Mouse (Mus musculus) lung, embryonic 16.5 days (tissue): Measurements from ENCODE around the gene Nptn. TPM values are rescaled to one million over a fixed set of nuclear protein-coding genes. Genes with fewer than 3 reads are reported as not detected.

ENCODE experiments used
- ATAC-seq: fragments of 200-750 bp; cut with Nextera tagmentation; 2 replicates; pipeline ENCODE4 v1.8.0; 2017; ENCODE audit warnings: low read depth, mild to moderate bottlenecking, moderate library complexity
- H3K27ac ChIP-seq: fragments of 300-500 bp; sonication (generic); 2 replicates; pipeline ENCODE4 v1.5.1; 2014; ENCODE audit warnings: mild to moderate bottlenecking, control low read depth, low read length
- H3K27me3 ChIP-seq: fragments of 300-500 bp; sonication (generic); 2 replicates; pipeline ENCODE4 v1.6.1; 2014; ENCODE audit warnings: low read depth, low read length, mixed read lengths; ENCODE audit not compliant: control insufficient read depth, insufficient read depth
- H3K36me3 ChIP-seq: fragments of 300-500 bp; sonication (generic); 2 replicates; pipeline ENCODE4 v1.6.1; 2014; ENCODE audit warnings: low read length; ENCODE audit not compliant: control insufficient read depth, insufficient read depth
- H3K4me1 ChIP-seq: fragments of 300-500 bp; sonication (generic); replicated peaks from 2 replicates; pipeline ENCODE4 v1.6.1; 2014; ENCODE audit warnings: low read length, mixed read lengths; ENCODE audit not compliant: control insufficient read depth, insufficient read depth
- H3K4me2 ChIP-seq: fragments of 300-500 bp; sonication (generic); 2 replicates; pipeline ENCODE4 v1.6.1; 2014; ENCODE audit warnings: low read depth, low read length, control low read depth
- H3K4me3 ChIP-seq: fragments of 300-500 bp; sonication (generic); 2 replicates; pipeline ENCODE4 v1.5.1; 2014; ENCODE audit warnings: mild to moderate bottlenecking, low read length, control low read depth
- H3K9ac ChIP-seq: fragments of 300-500 bp; sonication (generic); 2 replicates; pipeline ENCODE4 v1.6.1; 2014; ENCODE audit warnings: low read length, control low read depth
- H3K9me3 ChIP-seq: fragments of 300-500 bp; sonication (generic); 2 replicates; pipeline ENCODE4 v1.6.1; 2016; ENCODE audit warnings: low read length; ENCODE audit not compliant: control insufficient read depth
- WGBS: fragments of 180-500 bp; shearing (Covaris S2); extraction: QIAGEN DNeasy Blood & Tissue Kit; methylation state at CpG from one replicate; pipeline ENCODE4 v1.1.7; 2014; 5-methylcytosine and 5-hydroxymethylcytosine counted together
- polyA plus RNA-seq: library from polyadenylated mRNA; unstranded; fragments of >200 nt; fragmentation: Nextera tagmentation; extraction: Ambion mirVana; gene quantifications from 2 replicates; pipeline ENCODE4 v1.2.1, GENCODE M21; 2015

The Nptn gene
- polyA plus RNA-seq, 1 experiment from 2014 or later = 142 TPM

DNA sequence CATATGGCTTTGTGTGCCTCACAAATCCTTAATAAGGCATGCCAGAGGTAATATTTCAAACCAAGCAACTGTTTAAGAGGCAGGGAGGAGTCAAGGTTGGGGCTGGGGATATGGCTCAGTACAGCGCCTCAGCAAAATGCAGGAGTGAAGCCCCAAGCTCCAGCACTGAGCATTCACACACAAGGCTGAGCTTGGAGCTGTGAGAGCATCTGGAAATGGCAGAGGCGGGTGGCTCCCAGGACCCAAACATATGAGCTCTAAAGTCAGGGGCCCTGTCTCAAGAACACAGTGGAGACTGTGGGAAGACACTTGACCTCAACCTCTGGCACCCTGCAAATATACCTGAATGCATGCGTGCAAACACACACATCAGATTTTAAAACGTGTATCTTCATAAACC, 106.0 kb downstream of the Nptn start:
- no peak overlapping the region for H3K27ac ChIP-seq
- 71% methylated on average over 4 of the region's 4 CpGs for WGBS

GRCm38 (mm10) chr9:58690701-58691100, 108.7 kb downstream of the Nptn start:
- Histone ChIP-seq H3K27me3 (no peaks in the 10 kb centered on the region), H3K27ac (no peak overlapping the region), H3K4me3 (no peak overlapping the region), H3K9me3 (no peaks in the 10 kb centered on the region), H3K36me3 (no peaks in the 10 kb centered on the region), H3K9ac (no peak overlapping the region), H3K4me1 (no peaks in the 10 kb centered on the region), H3K4me2 (no peak overlapping the region)
- ATAC-seq = no peak
- WGBS = 70% methylated on average over 4 of the region's 4 CpGs

More for the DNA sequence above, 106.0 kb downstream of the Nptn start:
- ATAC-seq = no peak
- Histone ChIP-seq H3K9ac (no peak overlapping the region), H3K4me1 (no peaks in the 10 kb centered on the region), H3K4me3 (no peak overlapping the region), H3K4me2 (no peak overlapping the region), H3K36me3 (no peaks in the 10 kb centered on the region), H3K9me3 (no peaks in the 10 kb centered on the region), H3K27me3 (no peaks in the 10 kb centered on the region)

- no peaks in the 10 kb centered on the region for H3K4me1 ChIP-seq
- no peaks in the 10 kb centered on the region for H3K9me3 ChIP-seq
- no peak overlapping the region for H3K9ac ChIP-seq
- H3K36me3 ChIP-seq = no peaks in the 10 kb centered on the region
- H3K4me2 ChIP-seq = no peak overlapping the region
- no peak overlapping the region for H3K4me3 ChIP-seq
- ATAC-seq = no peak
- H3K27ac ChIP-seq = no peak overlapping the region
- no peaks in the 10 kb centered on the region for H3K27me3 ChIP-seq
- WGBS = 76% methylated on average over 7 of the region's 7 CpGs
These were observed 109.4 kb downstream of the Nptn start for GRCm38 (mm10) chr9:58691471-58691870.

GRCm38 (mm10) chr9:58698486-58698885, 116.4 kb downstream of the Nptn start:
- no peak overlapping the region for H3K4me3 ChIP-seq
- H3K4me2 ChIP-seq = no peak overlapping the region
- H3K27me3 ChIP-seq = no peaks in the 10 kb centered on the region
- H3K9me3 ChIP-seq = no peaks in the 10 kb centered on the region; the same call in 1 of the 2 replicates
- no peaks in the 10 kb centered on the region for H3K4me1 ChIP-seq
- no peaks in the 10 kb centered on the region for H3K36me3 ChIP-seq
- H3K27ac ChIP-seq = no peak overlapping the region
- no peak for ATAC-seq
- H3K9ac ChIP-seq = no peak overlapping the region
- 92% methylated on average over 2 of the region's 2 CpGs for WGBS

- Histone ChIP-seq H3K9me3 (no peaks in the 10 kb centered on the region; the same call in 1 of the 2 replicates), H3K4me1 (no peaks in the 10 kb centered on the region), H3K9ac (no peak overlapping the region), H3K27me3 (no peaks in the 10 kb centered on the region), H3K4me3 (no peak overlapping the region), H3K4me2 (no peak overlapping the region), H3K27ac (no peak overlapping the region), H3K36me3 (no peaks in the 10 kb centered on the region)
- WGBS = 73% methylated on average over 2 of the region's 2 CpGs
- ATAC-seq = no peak
These were observed 119.7 kb downstream of the Nptn start for GRCm38 (mm10) chr9:58701751-58702150.

DNA sequence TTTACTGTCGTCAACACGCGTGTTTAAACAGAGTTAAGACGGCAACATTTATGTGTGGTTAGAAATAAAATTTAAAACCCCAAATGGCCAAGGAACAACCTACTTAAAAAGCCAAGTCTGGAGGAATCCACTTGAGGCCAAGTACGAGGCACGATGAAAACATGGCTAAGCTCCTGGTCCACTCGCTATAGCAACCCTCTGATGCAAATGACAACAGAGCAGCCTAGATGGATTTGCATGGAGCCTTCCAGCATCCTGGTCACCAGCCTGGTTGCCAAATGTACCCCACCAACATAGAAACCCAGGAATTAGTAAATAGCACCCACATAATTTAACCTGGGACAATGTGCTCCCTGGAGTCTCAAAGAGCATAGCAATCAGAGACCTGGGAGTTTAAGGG, 121.7 kb downstream of the Nptn start:
- Histone ChIP-seq H3K4me2 (no peak overlapping the region), H3K4me3 (no peak overlapping the region), H3K27ac (no peak overlapping the region), H3K9me3 (no peaks in the 10 kb centered on the region; the same call in 1 of the 2 replicates), H3K9ac (no peak overlapping the region), H3K36me3 (no peaks in the 10 kb centered on the region), H3K27me3 (no peaks in the 10 kb centered on the region), H3K4me1 (no peaks in the 10 kb centered on the region)
- WGBS = 74% methylated on average over 7 of the region's 7 CpGs
- no peak for ATAC-seq

- Histone ChIP-seq H3K4me3 (no peak overlapping the region), H3K4me2 (no peak overlapping the region), H3K4me1 (no peaks in the 10 kb centered on the region), H3K27me3 (no peaks in the 10 kb centered on the region), H3K9me3 (no peaks in the 10 kb centered on the region; the same call in 1 of the 2 replicates), H3K27ac (no peak overlapping the region), H3K36me3 (no peaks in the 10 kb centered on the region), H3K9ac (no peak overlapping the region)
- 59% methylated on average over 7 of the region's 7 CpGs for WGBS
- ATAC-seq = no peak
These were observed 124.0 kb downstream of the Nptn start for GRCm38 (mm10) chr9:58706024-58706423.

Other genes starting within 250 kb of the Nptn start
- not detected in 2 replicates for gene Tbc1d21, start 211.8 kb upstream of the Nptn start, polyA plus RNA-seq
- gene Insyn1, start 93.6 kb upstream of the Nptn start, polyA plus RNA-seq = 0.44 and 0.74 TPM in 2 replicates
- gene Cd276, start 26.8 kb upstream of the Nptn start, polyA plus RNA-seq = 33.0 and 41.2 TPM in 2 replicates
- gene Rec114, start 161.7 kb downstream of the Nptn start, polyA plus RNA-seq = 1.5 and 2.5 TPM in 2 replicates
- 0.19 and 0.21 TPM in 2 replicates for gene Hcn4, start 241.2 kb downstream of the Nptn start, polyA plus RNA-seq